Mouse (Mus musculus) embryonic fibroblast, embryonic 13.5 days (primary cell): ENCODE results near the gene Fbxo3.
"Not testable (repeated sequence)": the region's sequence is repeated elsewhere in the genome, so short reads cannot be mapped to it uniquely, and the experiment has no call there.

Source experiments
- CTCF ChIP-seq: IDR thresholded peaks from 2 replicates; pipeline ENCODE4 v1.5.1; 2011; ENCODE audit warnings: mild to moderate bottlenecking, control low read depth, low read length, moderate library complexity, borderline replicate concordance; ENCODE audit not compliant: insufficient read depth
- POLR2A ChIP-seq: IDR thresholded peaks from 2 replicates; pipeline ENCODE4 v1.6.1; 2011; ENCODE audit warnings: low read depth, mild to moderate bottlenecking, control low read depth, low read length, moderate library complexity

DNA sequence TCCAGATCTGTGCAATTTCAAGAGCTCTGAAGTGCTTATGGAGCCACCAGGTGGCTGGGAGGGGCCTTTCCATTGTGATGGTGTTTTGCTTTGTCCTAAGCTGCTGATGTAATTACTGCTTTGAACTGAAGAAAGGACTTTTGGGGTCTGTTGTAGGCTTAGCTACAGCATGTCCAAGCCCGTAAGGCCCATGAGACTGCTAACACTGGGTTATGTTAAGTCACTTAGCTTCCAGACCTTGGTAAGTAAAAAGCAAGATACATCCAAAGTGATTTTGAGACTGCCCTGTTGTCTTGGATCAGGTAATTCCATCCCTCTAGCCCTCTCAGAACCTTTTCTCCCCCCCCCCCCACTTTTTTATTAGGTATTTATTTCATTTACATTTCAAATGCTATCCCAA is 69.3 kb downstream of the Fbxo3 start:
- not testable (repeated sequence) for TF ChIP-seq CTCF, POLR2A
